Mouse (Mus musculus) layer of hippocampus, postnatal 14 days (tissue): ENCODE measurements around the gene Scamp5. TPM values are rescaled to one million over a fixed set of nuclear protein-coding genes. Genes with fewer than 3 reads are reported as not detected.

Experiments used
- DNase-seq, 2 experiments: peaks; one replicate each; pipeline ENCODE4 v3.0.0; 2021 to 2022; ENCODE audit warnings: low spot score in 2 of 2, mixed read lengths in 1 of 2
- total RNA-seq, 2 experiments: library from RNA; stranded (reverse); gene quantifications; 2 replicates each; pipeline ENCODE4 v1.2.3; 2021

Gene Scamp5
- total RNA-seq, 2 experiments from 2014 or later: 439 to 441 TPM

DNA sequence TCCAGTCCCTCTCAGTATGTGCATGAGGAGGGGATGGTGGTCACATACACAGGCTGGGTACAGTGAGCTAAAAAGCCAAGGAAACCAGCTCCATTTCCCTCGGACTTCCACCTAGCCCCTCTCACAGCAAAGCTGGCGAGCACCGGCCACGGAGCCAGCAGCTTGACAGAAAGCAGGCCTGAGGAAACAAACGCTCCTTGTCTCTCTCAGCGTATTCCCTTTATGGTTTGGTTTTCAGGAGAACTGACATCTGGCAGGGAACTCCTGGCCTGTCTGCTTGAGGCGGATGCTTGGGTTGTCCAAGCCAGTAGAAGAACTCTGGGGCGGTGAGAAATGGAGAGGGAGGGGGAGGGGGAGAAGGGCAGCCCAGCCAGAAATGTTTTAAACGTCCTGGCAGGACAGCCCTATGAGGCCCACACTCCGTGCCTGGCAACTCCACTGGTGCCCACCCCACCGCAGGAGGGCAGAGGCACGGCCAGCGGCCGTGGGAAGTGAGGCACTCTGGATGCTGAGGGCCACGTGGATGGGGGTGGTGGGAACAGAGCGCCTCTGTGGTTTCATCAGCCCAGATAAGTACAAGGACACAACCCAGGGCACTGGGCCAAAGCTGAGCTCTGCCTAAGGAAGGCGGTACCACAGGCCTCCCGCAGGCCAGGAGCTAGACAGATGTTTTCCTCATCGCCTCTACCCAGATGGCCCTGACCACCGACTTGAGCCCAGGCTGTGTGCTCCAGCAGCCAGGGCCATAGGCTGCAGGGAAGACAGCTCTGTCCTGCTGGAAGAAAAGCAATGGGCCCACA lies 47.3 kb downstream of the Scamp5 start:
- DNase-seq: peak; percentile 83 to 89

- peak in 1 of 2 experiments; percentile 36 for DNase-seq
These were observed 48.2 kb downstream of the Scamp5 start for GRCm38 (mm10) chr9:57419521-57420267.

DNA sequence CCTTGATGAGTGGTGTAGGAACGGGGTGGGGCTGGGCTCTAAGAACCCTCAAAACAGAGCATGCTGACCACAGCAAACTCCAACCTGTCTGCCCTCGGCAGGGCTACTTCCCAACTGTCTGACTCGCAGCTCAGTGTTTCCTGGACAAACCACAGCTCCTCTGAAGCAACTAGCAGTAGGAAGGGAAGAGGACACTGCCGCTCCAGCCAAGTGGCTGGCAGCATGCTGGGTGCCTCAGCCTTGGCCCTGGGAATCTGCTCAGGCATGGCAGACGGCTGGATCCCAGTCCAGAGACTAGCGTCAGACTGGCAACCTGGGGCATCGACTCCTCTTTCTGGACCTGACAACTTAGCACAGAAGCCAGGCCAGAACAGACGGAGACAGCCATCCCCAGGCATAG lies 50.5 kb downstream of the Scamp5 start:
- DNase-seq: peak in 1 of 2 experiments; percentile 37

DNA sequence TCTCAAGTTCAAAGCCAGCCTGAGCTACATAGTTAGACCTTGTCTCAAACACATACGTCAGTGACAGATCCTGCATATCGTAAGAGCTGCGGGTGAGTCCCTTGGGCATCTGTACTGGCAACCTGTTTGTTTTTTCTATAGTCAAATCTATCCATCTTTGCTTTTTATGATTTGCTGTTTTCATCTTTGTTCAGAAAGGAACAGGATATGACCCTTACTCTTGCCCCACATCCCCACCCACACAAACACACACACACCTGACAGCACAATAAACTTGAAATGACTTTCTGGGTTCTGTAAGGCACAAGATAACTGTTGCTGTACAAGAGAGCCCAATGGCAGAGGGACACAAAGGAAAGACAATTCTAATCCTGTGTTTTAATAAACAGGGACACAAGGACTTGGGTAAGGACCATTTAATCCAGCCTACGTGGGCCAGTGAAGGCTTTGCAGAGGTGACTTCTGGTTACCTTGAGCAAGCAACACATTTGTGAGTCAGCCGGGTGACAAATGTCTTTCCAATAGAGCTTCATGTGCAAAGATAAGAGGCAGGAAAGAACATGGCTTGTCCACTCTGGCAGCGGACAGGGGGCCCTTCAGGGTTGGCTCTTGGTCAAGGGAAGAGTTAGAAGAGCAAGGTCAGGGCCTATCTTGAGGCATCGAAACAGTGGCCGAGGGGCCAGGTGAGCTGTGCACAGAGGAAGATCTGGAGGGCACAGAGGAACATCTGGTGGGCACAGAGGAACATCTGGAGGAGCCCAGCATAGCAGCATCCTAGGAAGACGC lies 60.5 kb downstream of the Scamp5 start:
- no peak for DNase-seq

GRCm38 (mm10) chr9:57406395-57406794 lies 61.5 kb downstream of the Scamp5 start:
- no peak for DNase-seq

DNA sequence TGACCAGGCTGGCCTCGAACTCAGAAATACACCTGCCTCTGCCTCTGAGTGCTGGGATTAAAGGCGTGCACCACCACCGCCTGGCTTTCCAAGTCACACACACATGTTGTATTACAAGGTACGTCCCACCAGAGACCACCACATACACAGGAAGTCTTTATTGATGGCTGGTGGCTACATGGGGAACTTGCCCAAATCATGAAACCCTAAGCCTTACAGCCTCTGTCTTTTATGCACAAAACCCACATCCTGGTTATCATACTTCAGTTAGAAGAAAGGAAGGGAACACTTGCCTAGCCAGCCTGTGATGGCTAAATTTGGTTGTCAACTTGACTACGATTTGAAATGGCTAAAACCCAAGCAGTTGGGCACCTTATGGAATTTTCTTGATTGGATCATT lies 63.8 kb downstream of the Scamp5 start:
- DNase-seq: no peak

GRCm38 (mm10) chr9:57402318-57403251 lies 65.3 kb downstream of the Scamp5 start:
- no peak for DNase-seq

- no peak for DNase-seq
These were observed 69.1 kb downstream of the Scamp5 start for GRCm38 (mm10) chr9:57398773-57399172.

GRCm38 (mm10) chr9:57392892-57393291 lies 75.0 kb downstream of the Scamp5 start:
- no peak for DNase-seq

Other genes starting within 250 kb of the Scamp5 start
- gene Trcg1, start 231.5 kb downstream of the Scamp5 start, total RNA-seq: not detected
- gene 1700017B05Rik, start 205.4 kb downstream of the Scamp5 start, total RNA-seq: 10 to 100 TPM; 29.8 to 31.4 TPM
- 10 to 100 TPM; 14.3 to 15.6 TPM for gene Ppcdc, start 27.9 kb downstream of the Scamp5 start, total RNA-seq
- 10 to 100 TPM in 1 of 2 experiments, 1 to 10 TPM in 1; 8.0 to 12.2 TPM for gene Rpp25, start 36.0 kb upstream of the Scamp5 start, total RNA-seq
- 100 to 1,000 TPM; 465 to 477 TPM for gene Cox5a, start 53.2 kb upstream of the Scamp5 start, total RNA-seq
- gene Fam219b, start 69.5 kb upstream of the Scamp5 start, total RNA-seq: 10 to 100 TPM; 20.9 to 23.4 TPM
- 10 to 100 TPM; 71.3 to 78.8 TPM for gene Mpi, start 84.7 kb upstream of the Scamp5 start, total RNA-seq
- gene Scamp2, start 92.9 kb upstream of the Scamp5 start, total RNA-seq: 10 to 100 TPM; 26.6 to 28.0 TPM
- 10 to 100 TPM; 24.1 to 24.5 TPM for gene Ulk3, start 121.4 kb upstream of the Scamp5 start, total RNA-seq
- 1 to 10 TPM; 2.4 to 3.2 TPM for gene Cplx3, start 138.2 kb upstream of the Scamp5 start, total RNA-seq
- gene Lman1l, start 152.7 kb upstream of the Scamp5 start, total RNA-seq: not detected
- 10 to 100 TPM; 41.6 to 49.5 TPM for gene Csk, start 185.6 kb upstream of the Scamp5 start, total RNA-seq
- not detected for gene Cyp1a2, start 215.6 kb upstream of the Scamp5 start, total RNA-seq
- under 1 TPM; 0.14 to 0.28 TPM for gene Cyp1a1, start 219.9 kb upstream of the Scamp5 start, total RNA-seq
- gene Edc3, start 240.5 kb upstream of the Scamp5 start, total RNA-seq: 10 to 100 TPM; 12.8 to 14.2 TPM